Mouse (Mus musculus) stomach, embryonic 14.5 days (tissue): ENCODE data around the gene Nfix. TPM values are rescaled to one million over a fixed set of nuclear protein-coding genes. Genes with fewer than 3 reads are reported as not detected.

Experiments used
- ATAC-seq: fragments of 200-750 bp; cut with Nextera tagmentation; 2 replicates; pipeline ENCODE4 v1.8.0; 2017; ENCODE audit warnings: low read depth, moderate TSS enrichment; ENCODE audit not compliant: insufficient number of reproducible peaks, insufficient read depth, low FRiP score
- H3K27ac ChIP-seq: fragments of 300-500 bp; sonication (generic); 2 replicates; pipeline ENCODE4 v1.5.1; 2014; ENCODE audit warnings: mild to moderate bottlenecking, low read length, moderate library complexity, mixed read lengths
- H3K27me3 ChIP-seq: fragments of 300-500 bp; sonication (generic); 2 replicates; pipeline ENCODE4 v1.6.1; 2014; ENCODE audit warnings: low read length, control low read depth, mixed read lengths; ENCODE audit not compliant: control insufficient read depth, insufficient read depth
- H3K36me3 ChIP-seq: fragments of 300-500 bp; sonication (generic); 2 replicates; pipeline ENCODE4 v1.6.1; 2014; ENCODE audit warnings: mild to moderate bottlenecking, control low read depth, low read length, moderate library complexity, mixed read lengths; ENCODE audit not compliant: control insufficient read depth, insufficient read depth
- H3K4me1 ChIP-seq: fragments of 300-500 bp; sonication (generic); 2 replicates; pipeline ENCODE4 v1.6.1; 2014; ENCODE audit warnings: low read length, control low read depth, mixed read lengths; ENCODE audit not compliant: control insufficient read depth, insufficient read depth
- H3K4me2 ChIP-seq: fragments of 300-500 bp; sonication (generic); replicated peaks from 2 replicates; pipeline ENCODE4 v1.6.1; 2014; ENCODE audit warnings: low read depth, low read length, control low read depth
- H3K4me3 ChIP-seq: fragments of 300-500 bp; sonication (generic); 2 replicates; pipeline ENCODE4 v1.5.1; 2014; ENCODE audit warnings: low read depth, low read length, control low read depth
- H3K9ac ChIP-seq: fragments of 300-500 bp; sonication (generic); replicated peaks from 2 replicates; pipeline ENCODE4 v1.6.1; 2014; ENCODE audit warnings: low read depth, mild to moderate bottlenecking, control low read depth, low read length, moderate library complexity, mixed read lengths
- H3K9me3 ChIP-seq: fragments of 300-500 bp; sonication (generic); 2 replicates; pipeline ENCODE4 v1.6.1; 2016; ENCODE audit warnings: low read depth, low read length, control low read depth; ENCODE audit not compliant: control insufficient read depth
- WGBS: fragments of 180-500 bp; shearing (Covaris S2); extraction: QIAGEN DNeasy Blood & Tissue Kit; methylation state at CpG from one replicate; pipeline ENCODE4 v1.1.7; 2014; 5-methylcytosine and 5-hydroxymethylcytosine counted together
- polyA plus RNA-seq: library from polyadenylated mRNA; unstranded; fragments of >200 nt; fragmentation: Nextera tagmentation; extraction: Ambion mirVana; gene quantifications from 2 replicates; pipeline ENCODE4 v1.2.1, GENCODE M21; 2014

Nfix gene
- polyA plus RNA-seq, 1 experiment from 2014 or later: 37.8 TPM

- Histone ChIP-seq H3K4me2 (no peak overlapping the region), H3K27ac (no peak overlapping the region), H3K4me1 (peaks cover 6% of the 10 kb centered on the region; the same call in 1 of the 2 replicates), H3K9ac (no peak overlapping the region), H3K9me3 (no peaks in the 10 kb centered on the region), H3K4me3 (no peak overlapping the region), H3K27me3 (no peaks in the 10 kb centered on the region), H3K36me3 (no peaks in the 10 kb centered on the region; the same call in none of the 2 replicates)
- 68% methylated on average over 6 of the region's 6 CpGs for WGBS
- no peak for ATAC-seq
Measured at GRCm38 (mm10) chr8:84752734-84753582, 47.2 kb downstream of the Nfix start.

GRCm38 (mm10) chr8:84749519-84749918 lies 50.6 kb downstream of the Nfix start:
- H3K9ac ChIP-seq: no peak overlapping the region
- no peaks in the 10 kb centered on the region for H3K9me3 ChIP-seq
- no peaks in the 10 kb centered on the region for H3K36me3 ChIP-seq
- H3K27ac ChIP-seq: 0 out of 2 replicates have a peak overlapping the region, but pooled peaks have one; percentile 6
- ATAC-seq: no peak
- H3K4me3 ChIP-seq: no peak overlapping the region
- H3K27me3 ChIP-seq: no peaks in the 10 kb centered on the region
- 74% methylated on average over 16 of the region's 16 CpGs for WGBS
- peaks cover 18% of the 10 kb centered on the region for H3K4me1 ChIP-seq
- no peak overlapping the region for H3K4me2 ChIP-seq

GRCm38 (mm10) chr8:84745032-84745925 lies 54.9 kb downstream of the Nfix start:
- 0 out of 2 replicates have a peak overlapping the region, but pooled peaks have one; percentile 10 for H3K9ac ChIP-seq
- H3K27ac ChIP-seq: peak overlapping the region; percentile 91; the same call in 1 of the 2 replicates
- H3K27me3 ChIP-seq: no peaks in the 10 kb centered on the region
- 10% methylated on average over 17 of the region's 17 CpGs for whole genome bisulfite sequencing
- no peak overlapping the region for H3K4me2 ChIP-seq
- H3K4me3 ChIP-seq: no peak overlapping the region
- peaks cover 60% of the 10 kb centered on the region for H3K4me1 ChIP-seq
- no peaks in the 10 kb centered on the region for H3K9me3 ChIP-seq
- no peaks in the 10 kb centered on the region for H3K36me3 ChIP-seq
- ATAC-seq: no peak

GRCm38 (mm10) chr8:84743517-84744420 lies 56.4 kb downstream of the Nfix start:
- Histone ChIP-seq H3K27me3 (no peaks in the 10 kb centered on the region), H3K36me3 (no peaks in the 10 kb centered on the region), H3K4me2 (peak overlapping the region; percentile 32), H3K9me3 (no peaks in the 10 kb centered on the region), H3K4me3 (peak overlapping the region; percentile 3; the same call in 1 of the 2 replicates), H3K9ac (no peak overlapping the region), H3K27ac (peak overlapping the region; percentile 91), H3K4me1 (peaks cover 73% of the 10 kb centered on the region)
- WGBS: 12% methylated on average over 17 of the region's 17 CpGs
- ATAC-seq: peak; percentile 57

GRCm38 (mm10) chr8:84743054-84743415 lies 57.1 kb downstream of the Nfix start:
- no peaks in the 10 kb centered on the region for H3K9me3 ChIP-seq
- peak; percentile 17; the same call in 1 of the 2 replicates for ATAC-seq
- peaks cover 79% of the 10 kb centered on the region for H3K4me1 ChIP-seq
- 11% methylated on average over 10 of the region's 10 CpGs for WGBS
- peak overlapping the region; percentile 91 for H3K27ac ChIP-seq
- no peaks in the 10 kb centered on the region for H3K27me3 ChIP-seq
- no peak overlapping the region for H3K9ac ChIP-seq
- peak overlapping the region; percentile 32 for H3K4me2 ChIP-seq
- no peaks in the 10 kb centered on the region for H3K36me3 ChIP-seq
- peak overlapping the region; percentile 3; the same call in 1 of the 2 replicates for H3K4me3 ChIP-seq

GRCm38 (mm10) chr8:84742171-84743053 lies 57.7 kb downstream of the Nfix start:
- WGBS: 13% methylated on average over 32 of the region's 32 CpGs
- peaks cover 84% of the 10 kb centered on the region for H3K4me1 ChIP-seq
- H3K9me3 ChIP-seq: no peaks in the 10 kb centered on the region
- peak overlapping the region; percentile 32 for H3K4me2 ChIP-seq
- no peaks in the 10 kb centered on the region; the same call in 1 of the 2 replicates for H3K36me3 ChIP-seq
- no peaks in the 10 kb centered on the region for H3K27me3 ChIP-seq
- peak overlapping the region; percentile 91 for H3K27ac ChIP-seq
- peak; percentile 66 for ATAC-seq
- peak overlapping the region; percentile 3; the same call in 1 of the 2 replicates for H3K4me3 ChIP-seq
- 0 out of 2 replicates have a peak overlapping the region, but pooled peaks have one; percentile 10 for H3K9ac ChIP-seq
